Mouse (Mus musculus) neural tube, embryonic 10.5 days (tissue): Measurements from ENCODE around the gene Gm17087.
A peak's percentile ranks its signal among the peaks of the same experiment; 100 is the strongest.

Experiments
- DNase-seq: peaks from one replicate; pipeline ENCODE4 v3.0.0-alpha.2; 2017; ENCODE audit warnings: low spot score; ENCODE audit errors: extremely low spot score

The Gm17087 gene

DNA sequence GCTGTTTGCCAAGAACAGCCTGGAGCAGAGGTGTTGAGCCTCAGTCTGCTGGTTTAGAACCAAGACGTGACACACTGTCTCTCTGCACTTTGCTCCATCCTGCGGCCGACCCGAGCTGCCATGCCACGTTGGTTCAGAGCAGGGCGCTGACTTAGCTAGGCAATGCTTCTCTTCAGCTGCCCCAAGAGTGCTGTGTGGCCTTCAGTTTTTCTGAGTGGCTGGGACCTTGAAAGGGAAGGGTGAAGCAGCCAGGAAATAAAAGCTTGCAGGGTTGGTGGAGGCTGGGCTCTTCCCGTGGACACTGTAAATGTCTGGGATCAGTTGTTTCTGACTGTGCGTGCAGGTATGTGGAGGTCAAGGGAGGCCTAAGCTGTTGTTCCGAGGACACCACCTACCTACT, 20.4 kb downstream of the Gm17087 start:
- DNase-seq, result no peak

DNA sequence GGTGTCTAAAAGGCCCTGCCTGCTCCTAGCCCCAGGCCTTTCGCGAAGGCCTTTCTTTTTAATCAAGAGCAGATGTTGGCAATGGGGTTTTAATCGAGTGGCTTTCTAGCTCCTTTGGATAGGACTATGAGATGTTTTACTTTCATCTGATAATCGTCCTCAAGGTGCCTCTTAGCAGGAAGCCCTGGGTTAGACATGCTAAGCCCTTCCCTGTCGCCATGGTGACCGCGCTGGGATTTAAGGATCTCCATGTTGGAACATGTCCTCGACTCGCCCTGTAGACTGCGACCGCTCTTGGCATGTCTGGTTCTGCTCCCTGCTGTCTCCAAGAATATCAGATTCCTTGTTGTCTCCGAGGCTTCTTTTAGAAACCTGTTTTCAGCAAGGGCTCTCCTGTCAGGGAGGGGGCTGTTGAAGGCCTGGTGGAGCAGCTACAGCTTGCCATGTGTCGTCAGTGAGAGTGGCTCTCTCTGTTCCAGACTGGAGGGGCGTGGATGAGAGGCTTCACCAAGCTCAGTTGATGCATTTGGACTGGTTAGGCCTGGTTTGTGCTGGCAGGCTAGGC, 24.7 kb downstream of the Gm17087 start:
- DNase-seq, result peak; percentile 24

DNA sequence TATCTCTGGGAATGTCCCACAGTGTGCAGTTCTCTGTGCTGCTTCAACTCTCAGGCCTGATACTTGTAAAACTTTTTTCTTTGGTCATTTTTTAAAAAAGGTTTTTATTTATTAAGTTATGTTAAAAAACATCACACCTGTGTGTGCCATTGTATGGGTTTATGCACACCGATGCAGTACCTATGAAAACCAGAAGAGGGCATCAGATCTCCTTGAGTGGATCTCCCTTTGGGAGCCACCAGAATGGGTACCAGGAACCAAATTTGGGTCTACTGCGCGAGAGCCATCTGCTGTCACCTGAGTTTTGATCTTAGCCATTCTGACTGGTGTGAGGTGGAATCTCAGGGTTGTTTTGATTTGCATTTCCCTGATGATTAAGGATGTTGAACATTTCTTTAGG, 28.6 kb downstream of the Gm17087 start:
- DNase-seq, result no peak

- no peak for DNase-seq
Observed at GRCm38 (mm10) chr17:8536522-8536921, 30.2 kb downstream of the Gm17087 start.

DNA sequence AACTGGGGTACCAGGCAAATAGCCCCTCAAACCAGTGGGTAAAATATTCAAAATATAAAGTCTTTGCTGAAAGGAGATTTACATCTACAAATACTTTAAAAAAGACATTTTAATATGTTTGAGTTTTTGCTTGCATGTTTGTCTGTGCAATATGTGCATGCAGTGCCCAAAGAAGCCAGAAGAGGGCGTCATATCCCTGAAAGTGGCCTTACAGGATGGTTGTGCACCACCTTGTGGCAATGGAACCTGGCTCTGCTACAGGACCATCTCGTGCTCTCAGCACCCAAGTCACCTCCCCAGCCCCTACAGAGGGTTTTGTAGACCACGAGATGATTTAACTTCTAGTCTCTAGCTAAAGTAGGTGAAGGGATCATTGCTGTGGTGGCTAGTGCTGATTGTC, 32.9 kb downstream of the Gm17087 start:
- DNase-seq, result no peak

DNA sequence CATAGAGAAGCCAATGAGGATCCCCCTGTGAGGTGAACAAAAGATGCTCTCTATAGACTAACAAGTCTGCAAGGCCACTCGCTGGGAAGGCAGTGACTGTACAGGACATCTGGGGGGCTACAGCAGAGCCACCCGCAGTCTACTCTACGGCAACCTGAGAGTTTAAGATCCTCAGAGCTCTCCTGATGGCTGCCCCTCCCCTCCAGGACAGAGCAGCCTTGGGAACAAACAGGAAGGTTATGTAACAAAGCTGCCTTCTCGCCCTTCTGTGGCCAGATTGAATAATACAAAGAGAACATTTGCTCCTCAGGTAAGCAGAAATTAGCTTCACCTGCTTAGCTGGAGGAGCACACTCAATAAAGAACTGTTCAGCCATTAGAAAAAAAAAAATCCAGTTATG, 34.1 kb downstream of the Gm17087 start:
- DNase-seq, result no peak

- DNase-seq, result no peak
Observed at GRCm38 (mm10) chr17:8528641-8529040, 38.1 kb downstream of the Gm17087 start.

DNA sequence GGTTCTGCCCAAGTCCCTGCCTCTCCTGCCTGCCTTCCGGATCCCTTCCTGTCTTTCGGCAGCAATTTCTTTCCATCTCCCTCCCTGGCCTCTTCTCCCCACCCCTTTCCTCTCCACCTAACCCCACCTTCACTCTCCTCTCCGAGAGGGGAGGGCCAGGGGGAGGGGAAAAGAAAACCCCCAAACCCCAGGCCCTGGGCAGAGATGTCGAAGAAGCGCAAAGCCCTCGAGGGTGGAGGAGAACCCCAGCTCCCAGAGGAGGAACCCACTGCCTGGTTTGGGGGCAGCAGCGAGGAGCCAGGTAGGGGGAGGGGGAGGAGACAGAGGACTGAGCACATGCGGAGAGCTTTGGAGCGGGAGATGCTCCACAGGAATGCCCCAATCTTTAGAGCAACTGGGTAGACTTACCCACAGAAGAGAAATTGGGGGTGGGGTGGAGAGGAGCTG, 39.9 kb downstream of the Gm17087 start:
- no peak for DNase-seq

DNA sequence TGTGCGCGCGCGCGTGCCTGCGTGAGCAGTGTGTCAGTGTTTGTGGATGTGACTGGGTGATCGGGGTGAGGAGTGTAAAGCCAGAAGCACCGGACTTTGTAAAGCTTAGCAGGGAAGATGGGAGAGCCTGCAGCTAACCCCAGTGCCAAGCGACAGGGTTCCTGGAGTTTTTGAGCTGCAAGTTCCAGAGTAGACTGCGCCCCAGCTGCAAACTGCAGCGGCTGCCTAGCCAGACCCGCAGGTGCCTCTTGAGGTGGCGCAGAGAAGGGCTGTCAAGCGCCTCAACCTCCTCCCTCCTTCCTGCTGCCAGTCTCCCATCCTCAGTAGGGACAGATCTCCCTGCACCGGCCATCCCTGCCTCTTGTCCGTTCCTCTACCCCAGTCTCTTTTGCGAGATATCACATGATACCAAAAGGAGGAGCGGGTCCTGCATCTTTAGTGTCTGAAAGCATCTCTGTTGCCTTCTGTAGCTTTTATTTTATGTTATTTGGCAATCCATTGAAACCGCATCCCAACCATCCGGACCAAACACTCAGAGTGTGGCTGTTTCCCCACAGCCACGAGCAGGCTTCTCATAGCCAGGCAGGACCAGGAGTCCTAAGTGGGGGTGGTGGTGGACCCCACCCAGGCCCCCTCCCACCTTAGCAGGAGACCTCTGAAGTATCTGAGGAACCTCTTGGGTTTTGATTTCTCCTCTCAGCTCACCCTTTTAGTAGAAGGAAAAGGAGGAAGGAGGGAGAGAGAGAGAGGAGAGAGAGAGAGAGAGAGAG, 40.6 kb downstream of the Gm17087 start:
- peak; percentile 36 for DNase-seq

DNA sequence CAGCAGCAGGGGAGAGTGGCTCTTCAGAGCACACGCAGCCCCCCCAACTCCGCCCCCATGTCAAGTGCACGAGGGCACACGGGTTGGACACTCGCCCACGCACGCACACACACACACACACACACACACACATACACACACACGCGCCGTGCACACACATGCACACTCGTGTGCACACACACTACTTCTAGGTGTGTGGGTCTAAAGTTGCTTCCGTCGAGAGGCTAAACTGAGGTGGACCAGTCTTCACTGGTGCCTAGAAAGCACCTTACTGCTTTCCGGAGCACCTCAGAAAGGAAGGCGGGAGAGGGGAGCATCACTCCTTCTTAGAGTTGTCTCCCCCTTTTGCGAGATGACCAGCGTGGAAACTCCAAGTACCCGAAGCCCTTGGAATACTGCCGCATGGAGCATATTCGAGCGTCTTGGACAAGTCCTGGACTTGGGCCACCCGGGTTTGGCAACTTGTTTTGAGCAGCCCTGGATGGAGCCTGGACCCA, 41.5 kb downstream of the Gm17087 start, which contains the start of gene Pde10a:
Gene Pde10a (plus strand): TSS at position 148 of the 497 bp plus-strand sequence.
- DNase-seq, result peak; percentile 50

- peak; percentile 68 for DNase-seq
Observed at GRCm38 (mm10) chr17:8524387-8525165, 42.2 kb downstream of the Gm17087 start.

- DNase-seq, result no peak
Observed at GRCm38 (mm10) chr17:8523986-8524385, 42.8 kb downstream of the Gm17087 start.

DNA sequence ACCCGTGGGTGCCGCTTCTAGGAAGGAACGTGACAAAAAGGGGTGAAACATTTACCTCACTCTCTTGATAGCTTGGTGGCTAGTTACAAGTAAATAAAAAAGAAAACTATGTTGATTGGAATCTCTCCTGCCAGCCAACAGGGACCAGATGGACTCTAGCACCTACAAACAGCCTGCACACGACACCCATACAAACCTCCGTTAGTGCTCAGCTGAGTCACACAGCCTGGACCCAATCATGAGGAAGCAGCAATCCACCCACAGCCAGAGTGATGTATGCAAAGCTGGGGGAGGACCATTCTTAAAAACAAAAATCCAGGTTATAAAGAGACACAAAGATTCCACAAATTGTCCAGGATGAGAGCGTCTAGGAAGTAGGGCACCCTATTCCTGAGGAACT, 50.7 kb downstream of the Gm17087 start:
- DNase-seq, result no peak
